Mouse (Mus musculus) liver, postnatal 0 days (tissue): ENCODE measurements around the gene Bad. TPM values are rescaled to one million over a fixed set of nuclear protein-coding genes. Genes with fewer than 3 reads are reported as not detected.

Experiments
- ATAC-seq: fragments of 200-750 bp; cut with Nextera tagmentation; 2 replicates; pipeline ENCODE4 v1.8.0; 2017; ENCODE audit warnings: mild to moderate bottlenecking, moderate library complexity
- DNase-seq: peaks from one replicate; pipeline ENCODE4 v3.0.0-alpha.2; 2016
- H3K27ac ChIP-seq: fragments of 300-500 bp; sonication (generic); 2 replicates; pipeline ENCODE4 v1.5.1; 2014; ENCODE audit warnings: antibody characterized with exemption, moderate library complexity, mild to moderate bottlenecking, low read depth
- H3K27me3 ChIP-seq: fragments of 300-500 bp; sonication (generic); 2 replicates; pipeline ENCODE4 v1.6.1; 2014; ENCODE audit warnings: low read length, control low read depth, mixed read lengths; ENCODE audit not compliant: insufficient read depth
- H3K36me3 ChIP-seq: fragments of 300-500 bp; sonication (generic); replicated peaks from 2 replicates; pipeline ENCODE4 v1.6.1; 2014; ENCODE audit warnings: mild to moderate bottlenecking, control low read depth, low read length, moderate library complexity, mixed read lengths; ENCODE audit not compliant: insufficient read depth
- H3K4me1 ChIP-seq: fragments of 300-500 bp; sonication (generic); 2 replicates; pipeline ENCODE4 v1.6.1; 2014; ENCODE audit warnings: antibody characterized with exemption, mild to moderate bottlenecking, control low read depth; ENCODE audit not compliant: insufficient read depth
- H3K4me2 ChIP-seq: fragments of 300-500 bp; sonication (generic); 2 replicates; pipeline ENCODE4 v1.6.1; 2014; ENCODE audit warnings: low read depth, mild to moderate bottlenecking, low read length, moderate library complexity, mixed read lengths
- H3K4me3 ChIP-seq: fragments of 300-500 bp; sonication (generic); 2 replicates; pipeline ENCODE4 v1.5.1; 2014; ENCODE audit warnings: low read depth, low read length
- H3K9ac ChIP-seq: fragments of 300-500 bp; sonication (generic); replicated peaks from 2 replicates; pipeline ENCODE4 v1.6.1; 2014; ENCODE audit warnings: mild to moderate bottlenecking, moderate library complexity
- H3K9me3 ChIP-seq: fragments of 300-500 bp; sonication (generic); 2 replicates; pipeline ENCODE4 v1.6.1; 2016; ENCODE audit warnings: mild to moderate bottlenecking, control low read depth, low read length, mixed read lengths
- CTCF ChIP-seq: sonication (generic); IDR thresholded peaks from 2 replicates; pipeline ENCODE4 v1.5.1; 2016; ENCODE audit warnings: antibody characterized with exemption, low read depth
- EP300 ChIP-seq: IDR thresholded peaks from 2 replicates; pipeline ENCODE4 v1.6.1; 2016; ENCODE audit warnings: antibody characterized with exemption, low read depth, mild to moderate bottlenecking
- WGBS: fragments of 180-500 bp; shearing (Covaris S2); extraction: QIAGEN DNeasy Blood & Tissue Kit; methylation state at CpG from one replicate; pipeline ENCODE4 v1.1.7; 2014; ENCODE audit not compliant: insufficient replicate concordance; 5-methylcytosine and 5-hydroxymethylcytosine counted together
- polyA plus RNA-seq: library from polyadenylated mRNA; unstranded; fragments of >200 nt; fragmentation: Nextera tagmentation; extraction: Ambion mirVana; gene quantifications from 2 replicates; pipeline ENCODE4 v1.2.1, GENCODE M21; 2015

Gene Bad
- polyA plus RNA-seq, 1 experiment from 2014 or later = 30.6 TPM

DNA sequence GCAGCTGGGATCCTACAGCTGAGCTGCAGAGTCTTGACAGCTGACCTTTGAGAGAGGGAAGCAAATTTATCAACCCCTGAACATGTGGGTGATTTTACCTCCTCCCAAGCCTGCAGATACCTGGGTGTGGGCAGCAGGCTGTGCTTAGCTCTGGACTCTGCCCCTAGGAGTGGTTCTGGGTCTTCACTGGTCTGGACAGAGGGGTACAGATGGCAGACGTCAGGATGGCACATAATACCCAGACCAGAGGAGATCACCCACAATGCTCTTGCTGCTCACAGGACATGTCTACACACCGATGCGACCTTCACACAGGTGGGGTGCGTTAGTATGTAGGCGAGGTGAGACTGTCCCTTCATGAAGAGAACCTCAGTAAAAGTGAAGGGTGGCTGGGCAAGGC is 7.9 kb downstream of the Bad start:
- no peak for TF ChIP-seq CTCF
- TF ChIP-seq EP300 = no peak
- DNase-seq (no peak), ATAC-seq (no peak)
- no peak overlapping the region for H3K4me3 ChIP-seq
- H3K4me2 ChIP-seq = no peak overlapping the region
- no peaks in the 10 kb centered on the region for H3K9me3 ChIP-seq
- no peak overlapping the region for H3K27ac ChIP-seq
- H3K36me3 ChIP-seq = peaks cover 4% of the 10 kb centered on the region
- peaks cover 24% of the 10 kb centered on the region for H3K4me1 ChIP-seq
- H3K27me3 ChIP-seq = no peaks in the 10 kb centered on the region
- no peak overlapping the region for H3K9ac ChIP-seq
- 90% methylated on average over 5 of the region's 5 CpGs for WGBS

DNA sequence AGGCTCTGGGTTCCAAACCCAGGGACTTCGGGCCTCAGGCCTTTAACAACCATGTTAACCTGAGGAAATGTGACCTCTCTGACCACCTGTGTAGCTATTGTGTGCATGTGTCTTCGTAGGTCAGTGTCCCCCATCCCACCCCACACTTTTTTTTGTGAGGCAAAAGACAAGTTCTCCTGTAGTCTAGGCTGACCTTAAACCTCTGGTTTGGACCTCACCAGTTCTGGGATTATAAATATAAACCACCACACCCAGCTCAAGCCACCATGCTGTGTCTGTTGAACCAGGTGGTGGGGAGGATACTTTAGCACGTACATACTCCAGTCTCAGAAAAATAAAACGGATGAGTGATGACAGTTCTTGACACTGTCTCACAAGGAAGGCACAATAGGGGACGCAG is 8.3 kb downstream of the Bad start:
- ATAC-seq (no peak), DNase-seq (no peak)
- peaks cover 24% of the 10 kb centered on the region for H3K4me1 ChIP-seq
- WGBS = 60% methylated on average over 5 of the region's 5 CpGs
- H3K27me3 ChIP-seq = no peaks in the 10 kb centered on the region
- H3K4me2 ChIP-seq = peak overlapping the region; percentile 100
- no peaks in the 10 kb centered on the region for H3K9me3 ChIP-seq
- no peak for TF ChIP-seq EP300
- no peak for TF ChIP-seq CTCF
- H3K36me3 ChIP-seq = peaks cover 8% of the 10 kb centered on the region
- 0 out of 2 replicates have a peak overlapping the region, but pooled peaks have one; percentile 89 for H3K27ac ChIP-seq
- peak overlapping the region; percentile 60; the same call in 1 of the 2 replicates for H3K4me3 ChIP-seq
- no peak overlapping the region; the same call in 1 of the 2 replicates for H3K9ac ChIP-seq

DNA sequence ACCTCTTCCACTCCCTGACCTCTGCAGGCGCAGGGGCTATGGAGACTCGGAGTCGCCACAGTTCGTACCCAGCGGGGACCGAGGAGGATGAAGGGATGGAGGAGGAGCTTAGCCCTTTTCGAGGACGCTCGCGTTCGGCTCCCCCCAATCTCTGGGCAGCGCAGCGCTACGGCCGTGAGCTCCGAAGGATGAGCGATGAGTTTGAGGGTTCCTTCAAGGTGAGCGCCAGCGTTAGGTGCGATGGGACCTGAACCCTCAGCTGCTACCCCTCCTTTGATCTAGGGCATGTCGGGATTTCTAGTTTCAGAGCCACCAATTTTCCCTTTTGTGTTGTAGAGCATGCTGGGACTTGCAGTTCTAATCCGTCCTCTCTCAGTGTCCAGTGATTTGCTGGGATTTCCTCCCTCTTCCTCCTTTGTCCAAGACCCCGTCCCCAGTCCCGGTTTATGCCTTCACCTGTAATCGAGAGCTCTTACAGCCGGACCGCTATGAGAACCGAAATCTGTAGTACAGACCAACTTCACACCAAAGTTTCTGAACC is 9.0 kb downstream of the Bad start:
- WGBS = under 1% methylated on average over 28 of the region's 28 CpGs
- Histone ChIP-seq H3K27me3 (no peaks in the 10 kb centered on the region), H3K4me2 (peak overlapping the region; percentile 100), H3K27ac (peak overlapping the region; percentile 89), H3K36me3 (peaks cover 11% of the 10 kb centered on the region), H3K4me3 (peak overlapping the region; percentile 60), H3K4me1 (peaks cover 24% of the 10 kb centered on the region), H3K9me3 (no peaks in the 10 kb centered on the region), H3K9ac (peak overlapping the region; percentile 64)
- ATAC-seq (peak; percentile 11; the same call in 1 of the 2 replicates), DNase-seq (peak; percentile 47)
- TF ChIP-seq CTCF (no peak), EP300 (no peak)

DNA sequence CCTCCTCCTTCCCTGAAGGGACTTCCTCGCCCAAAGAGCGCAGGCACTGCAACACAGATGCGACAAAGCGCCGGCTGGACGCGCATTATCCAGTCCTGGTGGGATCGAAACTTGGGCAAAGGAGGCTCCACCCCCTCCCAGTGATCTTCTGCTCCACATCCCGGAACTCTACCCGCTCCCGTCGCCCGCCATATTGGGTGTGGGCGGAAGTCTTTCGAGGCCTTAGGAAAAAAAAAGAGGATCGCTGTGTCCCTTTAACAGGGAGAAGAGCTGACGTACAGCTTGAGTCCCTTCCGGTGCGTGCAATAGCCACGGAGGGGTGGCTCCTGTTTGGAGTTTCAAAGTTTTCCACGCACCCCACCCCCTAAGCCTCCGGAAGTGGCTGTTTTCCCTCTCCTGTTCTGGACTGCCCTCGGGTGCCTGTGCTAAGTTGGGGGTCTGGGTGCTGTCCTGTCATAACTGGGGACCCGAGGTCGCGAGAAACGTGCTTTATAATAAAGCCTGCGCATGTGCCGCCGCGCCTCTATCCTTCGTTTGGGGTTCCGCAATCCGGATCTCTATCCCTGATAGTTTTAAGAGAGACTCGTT is 9.8 kb downstream of the Bad start:
- Histone ChIP-seq H3K36me3 (peaks cover 11% of the 10 kb centered on the region), H3K9ac (peak overlapping the region; percentile 64), H3K4me1 (peaks cover 24% of the 10 kb centered on the region), H3K9me3 (no peaks in the 10 kb centered on the region), H3K27me3 (no peaks in the 10 kb centered on the region), H3K4me2 (peak overlapping the region; percentile 100), H3K4me3 (peak overlapping the region; percentile 60), H3K27ac (peak overlapping the region; percentile 89)
- WGBS = 0% methylated on average over 35 of the region's 35 CpGs
- TF ChIP-seq EP300 (peak; percentile 62), CTCF (no peak)
- ATAC-seq = peak; percentile 85
- DNase-seq = peak; percentile 89

DNA sequence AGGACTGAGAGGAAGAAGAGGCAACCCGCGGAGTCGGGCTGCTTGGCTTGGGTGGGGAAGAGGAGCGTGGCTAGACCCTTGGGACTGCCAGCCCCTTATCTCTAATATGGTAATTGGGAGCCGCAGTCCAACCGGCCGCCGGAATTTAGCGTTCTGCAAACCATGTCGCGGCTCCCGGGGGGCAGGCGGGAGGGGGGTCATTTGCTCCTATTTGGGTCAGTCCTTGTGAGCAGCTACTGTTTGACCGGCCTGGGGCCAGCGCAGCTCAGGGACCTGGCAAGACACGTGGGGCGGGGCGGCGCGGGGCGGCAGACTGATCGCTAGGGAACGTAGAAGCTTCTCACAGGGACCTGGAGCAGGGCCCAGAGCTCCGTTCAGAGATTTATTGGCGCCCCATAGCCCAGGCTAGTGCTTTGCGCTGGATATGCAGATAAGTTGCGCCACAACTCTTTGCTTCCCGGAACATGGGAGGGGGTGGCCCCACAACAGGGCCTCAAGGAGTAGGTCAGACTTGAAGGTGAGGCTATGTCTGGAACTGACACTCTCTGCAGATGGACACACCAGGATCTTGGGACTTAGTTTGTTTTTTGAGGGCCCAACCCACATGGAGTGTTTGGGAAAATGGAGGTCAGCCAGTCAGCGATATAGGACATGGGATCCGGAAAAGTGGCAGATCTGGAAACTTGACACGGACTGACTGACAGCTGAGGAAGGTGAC is 10.5 kb downstream of the Bad start:
- ATAC-seq (peak; percentile 43), DNase-seq (peak; percentile 78)
- no peaks in the 10 kb centered on the region for H3K27me3 ChIP-seq
- WGBS = 3% methylated on average over 31 of the region's 31 CpGs
- peaks cover 12% of the 10 kb centered on the region for H3K36me3 ChIP-seq
- peak overlapping the region; percentile 60 for H3K4me3 ChIP-seq
- H3K9me3 ChIP-seq = no peaks in the 10 kb centered on the region
- peak overlapping the region; percentile 100 for H3K4me2 ChIP-seq
- H3K4me1 ChIP-seq = peaks cover 21% of the 10 kb centered on the region
- 0 out of 2 replicates have a peak, but pooled peaks have one; percentile 7 for TF ChIP-seq EP300
- TF ChIP-seq CTCF = no peak
- H3K27ac ChIP-seq = peak overlapping the region; percentile 89
- H3K9ac ChIP-seq = peak overlapping the region; percentile 64

DNA sequence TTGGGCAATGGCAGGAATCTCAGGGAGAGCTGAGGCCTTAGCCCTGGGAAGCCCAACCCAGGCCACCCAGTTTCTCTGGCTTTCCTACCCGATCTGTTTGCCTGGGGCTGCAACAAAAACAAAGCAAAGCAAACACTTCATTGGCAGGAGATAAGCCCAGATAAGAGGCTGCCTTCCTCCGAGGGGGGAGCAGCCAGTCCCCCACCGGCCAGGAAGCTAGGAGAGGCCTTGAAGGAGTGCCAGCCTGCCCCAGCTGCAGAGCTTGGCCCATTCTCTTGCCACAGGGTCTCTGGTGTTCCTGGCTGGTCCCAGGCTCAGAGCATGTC is 11.0 kb downstream of the Bad start:
- Histone ChIP-seq H3K36me3 (peaks cover 17% of the 10 kb centered on the region), H3K9me3 (no peaks in the 10 kb centered on the region), H3K9ac (peak overlapping the region; percentile 64), H3K4me2 (peak overlapping the region; percentile 100), H3K27me3 (no peaks in the 10 kb centered on the region), H3K27ac (peak overlapping the region; percentile 89), H3K4me3 (peak overlapping the region; percentile 60), H3K4me1 (peaks cover 21% of the 10 kb centered on the region)
- TF ChIP-seq EP300 = no peak
- TF ChIP-seq CTCF = no peak
- no peak for DNase-seq
- no peak for ATAC-seq
- WGBS = 14% methylated on average over 3 of the region's 3 CpGs
